Mouse (Mus musculus) heart, adult 2 months (tissue): Measurements from ENCODE around the gene Cacna1g.

Experiments
- CTCF ChIP-seq: fragments of 200-600 bp; IDR thresholded peaks from 2 replicates; pipeline ENCODE4 v1.8.1; 2022; ENCODE audit warnings: antibody characterized with exemption, mild to moderate bottlenecking, moderate library complexity
- EP300 ChIP-seq: fragments of 200-500 bp; IDR thresholded peaks from 2 replicates; pipeline ENCODE4 v1.6.1; 2011; ENCODE audit warnings: low read depth, low read length, control low read depth; ENCODE audit not compliant: insufficient read depth

DNA sequence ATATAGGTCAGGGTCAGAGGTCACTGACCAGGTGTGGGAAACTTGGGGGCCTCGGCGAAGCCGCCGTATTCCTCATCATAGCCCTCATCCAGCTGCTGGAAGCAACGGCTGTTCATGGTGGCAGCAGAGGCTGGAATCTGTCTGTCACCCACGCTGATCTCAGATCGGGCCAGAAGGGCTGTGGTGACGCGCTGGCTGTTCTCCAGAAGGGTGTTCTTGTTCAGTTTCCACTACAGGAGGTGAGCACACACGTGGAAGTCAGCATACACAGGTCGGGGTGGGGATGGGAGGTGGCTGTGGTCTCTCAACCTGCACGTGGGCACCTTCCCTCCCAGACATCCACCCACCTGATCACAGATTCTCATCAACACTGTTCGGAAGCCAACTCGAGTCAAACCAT, 9.9 kb upstream of the Cacna1g start:
- TF ChIP-seq CTCF (no peak), EP300 (no peak)
